Mouse (Mus musculus): ENCODE measurements around the gene Ankrd52. TPM values are rescaled to one million over a fixed set of nuclear protein-coding genes. Genes with fewer than 3 reads are reported as not detected.

The Ankrd52 gene
- polyA plus RNA-seq, 1 experiment from 2014 or later, result 9.3 TPM

GRCm38 (mm10) chr10:128344568-128345275, 32.2 kb upstream of the Ankrd52 start:
- no peaks in the 10 kb centered on the region for H3K27me3 ChIP-seq (replicated peaks)
- H3K36me3 ChIP-seq, result peaks cover 52% of the 10 kb centered on the region
- 18% methylated on average over 7 of the region's 7 CpGs for WGBS (ENCODE audit: insufficient replicate concordance)
- peak overlapping the region; percentile 48; the same call in 1 of the 2 replicates for H3K9ac ChIP-seq
- ATAC-seq, result peak; percentile 88
- no peaks in the 10 kb centered on the region for H3K9me3 ChIP-seq (replicated peaks)
- H3K4me3 ChIP-seq, result peak overlapping the region; percentile 35
- peak overlapping the region; percentile 67 for H3K4me2 ChIP-seq
- peaks cover 74% of the 10 kb centered on the region for H3K4me1 ChIP-seq
- peak overlapping the region; percentile 88 for H3K27ac ChIP-seq

DNA sequence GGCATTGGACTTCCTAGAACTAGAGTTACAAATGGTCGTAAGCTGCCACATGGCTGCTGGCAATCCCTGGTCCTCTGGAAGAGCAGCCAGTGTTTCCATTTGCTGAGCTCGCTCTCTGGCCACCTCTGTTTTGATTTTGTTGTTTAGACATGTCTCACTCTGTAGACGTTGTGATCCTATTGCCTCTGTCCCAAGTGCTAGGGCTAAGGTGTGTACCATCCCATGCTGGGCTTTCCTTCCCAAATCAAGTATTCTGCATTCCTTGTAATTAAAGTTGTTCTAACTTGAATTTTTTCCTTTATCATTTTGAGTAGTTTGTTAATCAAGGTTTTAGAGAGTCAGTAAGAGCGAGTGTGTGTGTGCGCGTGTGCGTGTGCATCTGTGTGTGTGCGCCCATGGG, 29.4 kb upstream of the Ankrd52 start:
- Histone ChIP-seq H3K9me3 (replicated peaks) (no peaks in the 10 kb centered on the region), H3K27ac (no peak overlapping the region; the same call in 1 of the 2 replicates), H3K36me3 (peaks cover 62% of the 10 kb centered on the region), H3K27me3 (replicated peaks) (no peaks in the 10 kb centered on the region), H3K9ac (no peak overlapping the region), H3K4me3 (no peak overlapping the region), H3K4me2 (no peak overlapping the region), H3K4me1 (peaks cover 47% of the 10 kb centered on the region)
- WGBS (ENCODE audit: insufficient replicate concordance), result 90% methylated on average over 8 of the region's 8 CpGs
- ATAC-seq, result no peak

DNA sequence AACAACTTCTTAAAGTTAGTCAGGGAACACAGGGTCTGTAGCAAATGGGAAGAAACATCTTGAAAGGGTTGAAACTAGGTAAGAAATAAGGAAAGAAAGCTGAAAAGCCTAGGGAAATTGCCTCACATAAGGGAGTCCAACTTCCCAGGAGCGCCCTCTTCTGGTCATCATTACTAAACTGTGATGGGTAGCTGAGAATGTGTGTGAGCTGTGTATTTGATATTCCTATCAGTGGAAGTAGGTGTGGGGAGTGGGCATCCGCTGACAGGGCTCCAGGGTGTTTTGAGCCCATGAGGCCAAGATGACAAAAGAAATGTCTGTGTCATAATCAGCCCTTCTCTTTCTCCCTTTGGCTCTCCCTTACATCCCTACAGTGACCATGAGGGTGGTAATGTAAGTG, 18.1 kb upstream of the Ankrd52 start:
- Histone ChIP-seq H3K36me3 (peaks cover 98% of the 10 kb centered on the region), H3K4me1 (no peaks in the 10 kb centered on the region), H3K9ac (no peak overlapping the region), H3K27me3 (replicated peaks) (no peaks in the 10 kb centered on the region), H3K9me3 (replicated peaks) (no peaks in the 10 kb centered on the region), H3K4me3 (no peak overlapping the region), H3K4me2 (no peak overlapping the region), H3K27ac (no peak overlapping the region)
- 52% methylated on average over 2 of the region's 2 CpGs for WGBS (ENCODE audit: insufficient replicate concordance)
- peak; percentile 36; the same call in 1 of the 2 replicates for ATAC-seq

GRCm38 (mm10) chr10:128359226-128359625, 17.7 kb upstream of the Ankrd52 start:
- WGBS (ENCODE audit: insufficient replicate concordance), result 82% methylated on average over 6 of the region's 6 CpGs
- H3K36me3 ChIP-seq, result peaks cover 98% of the 10 kb centered on the region
- no peaks in the 10 kb centered on the region for H3K4me1 ChIP-seq
- no peak overlapping the region for H3K4me3 ChIP-seq
- ATAC-seq, result no peak
- no peaks in the 10 kb centered on the region for H3K27me3 ChIP-seq (replicated peaks)
- no peaks in the 10 kb centered on the region for H3K9me3 ChIP-seq (replicated peaks)
- no peak overlapping the region for H3K9ac ChIP-seq
- no peak overlapping the region for H3K27ac ChIP-seq
- no peak overlapping the region for H3K4me2 ChIP-seq

DNA sequence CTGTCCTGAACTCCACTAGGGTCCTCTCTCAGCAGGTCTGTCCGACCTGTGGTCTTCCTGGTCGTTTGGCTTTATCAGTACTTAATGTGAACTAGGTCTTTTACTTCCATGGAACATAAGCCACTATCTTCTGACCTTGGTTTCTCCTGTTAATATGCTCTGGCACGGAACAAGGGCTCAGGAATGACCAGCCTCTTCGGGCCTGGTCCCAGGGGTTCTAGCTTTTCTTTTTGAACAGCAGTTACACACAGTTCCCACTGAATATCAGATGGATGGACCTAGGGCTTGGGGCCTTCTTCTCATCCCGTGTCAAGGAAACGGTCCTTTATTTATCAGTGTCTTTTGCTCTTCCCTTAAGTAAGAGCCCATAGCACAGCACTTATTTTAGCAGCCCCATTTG, 15.1 kb upstream of the Ankrd52 start:
- 82% methylated on average over 6 of the region's 6 CpGs for WGBS (ENCODE audit: insufficient replicate concordance)
- Histone ChIP-seq H3K9ac (no peak overlapping the region), H3K27ac (no peak overlapping the region), H3K4me1 (peaks cover 9% of the 10 kb centered on the region), H3K4me3 (no peak overlapping the region), H3K4me2 (no peak overlapping the region), H3K27me3 (replicated peaks) (no peaks in the 10 kb centered on the region), H3K9me3 (replicated peaks) (no peaks in the 10 kb centered on the region), H3K36me3 (peaks cover 92% of the 10 kb centered on the region)
- no peak for ATAC-seq

GRCm38 (mm10) chr10:128362568-128362967, 14.3 kb upstream of the Ankrd52 start:
- Histone ChIP-seq H3K4me2 (no peak overlapping the region), H3K4me1 (peaks cover 16% of the 10 kb centered on the region), H3K27ac (no peak overlapping the region), H3K4me3 (no peak overlapping the region), H3K9ac (no peak overlapping the region), H3K9me3 (replicated peaks) (no peaks in the 10 kb centered on the region), H3K36me3 (peaks cover 84% of the 10 kb centered on the region), H3K27me3 (replicated peaks) (no peaks in the 10 kb centered on the region)
- ATAC-seq, result no peak
- 45% methylated on average over 3 of the region's 3 CpGs for WGBS (ENCODE audit: insufficient replicate concordance)

GRCm38 (mm10) chr10:128367899-128368401, 9.0 kb upstream of the Ankrd52 start:
- WGBS (ENCODE audit: insufficient replicate concordance), result 23% methylated on average over 19 of the region's 19 CpGs

DNA sequence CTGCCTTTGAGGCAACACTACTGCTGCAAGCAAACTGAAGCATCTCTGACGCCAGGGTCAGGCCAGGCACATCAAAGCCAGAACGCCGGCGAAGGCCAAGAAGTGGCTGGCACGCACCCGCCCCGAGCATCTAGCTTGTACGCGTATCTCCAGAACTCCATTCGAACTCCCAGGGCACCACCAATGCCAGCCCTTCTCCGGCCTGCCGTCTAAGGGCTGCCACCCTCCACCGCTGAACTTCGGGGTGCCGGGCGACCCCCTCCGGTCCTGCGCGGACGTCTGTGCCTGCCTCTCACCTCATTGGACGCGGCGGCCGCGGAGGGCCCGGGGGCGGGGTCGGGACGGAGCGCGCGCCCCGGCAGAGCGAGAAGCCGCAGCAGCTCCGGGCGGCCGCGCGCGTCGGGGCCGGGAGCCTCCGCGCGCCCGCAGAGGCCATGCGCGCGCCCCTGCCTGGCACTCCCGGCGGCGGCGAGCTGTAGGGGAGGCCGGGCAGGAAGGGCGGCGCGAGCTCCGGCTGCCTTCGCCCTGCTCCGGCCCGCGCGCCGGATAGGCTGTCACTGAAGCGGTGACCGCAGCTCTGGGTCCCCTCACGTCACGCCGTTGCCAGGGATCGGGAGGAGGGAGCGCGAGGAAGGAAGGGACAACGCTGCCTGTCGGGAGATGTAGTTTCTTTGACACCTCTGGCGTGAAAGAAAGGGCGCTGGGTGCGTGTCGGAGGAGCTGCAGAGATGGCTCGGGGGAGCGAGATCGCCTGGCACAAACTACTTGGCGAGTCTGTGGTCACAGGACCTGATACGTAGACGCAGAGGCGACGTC, 8.3 kb upstream of the Ankrd52 start, which contains the start of gene Coq10a:
TSS of gene Coq10a (minus strand) at position 596 of the 816 bp plus-strand sequence.
- ATAC-seq, result peak; percentile 89
- H3K4me2 ChIP-seq, result peak within 1 kb of the TSS; percentile 96
- WGBS (ENCODE audit: insufficient replicate concordance), result 2% methylated on average over 86 of the region's 87 CpGs

More at GRCm38 (mm10) chr10:128367899-128368401, 9.0 kb upstream of the Ankrd52 start:
- Histone ChIP-seq H3K36me3 (peaks cover 30% of the 10 kb centered on the region), H3K27me3 (replicated peaks) (no peaks in the 10 kb centered on the region), H3K4me3 (peak overlapping the region; percentile 76), H3K9me3 (replicated peaks) (no peaks in the 10 kb centered on the region), H3K4me1 (peaks cover 40% of the 10 kb centered on the region), H3K4me2 (peak overlapping the region; percentile 96), H3K27ac (peak overlapping the region; percentile 90), H3K9ac (peak overlapping the region; percentile 81)
- ATAC-seq, result no peak

DNA sequence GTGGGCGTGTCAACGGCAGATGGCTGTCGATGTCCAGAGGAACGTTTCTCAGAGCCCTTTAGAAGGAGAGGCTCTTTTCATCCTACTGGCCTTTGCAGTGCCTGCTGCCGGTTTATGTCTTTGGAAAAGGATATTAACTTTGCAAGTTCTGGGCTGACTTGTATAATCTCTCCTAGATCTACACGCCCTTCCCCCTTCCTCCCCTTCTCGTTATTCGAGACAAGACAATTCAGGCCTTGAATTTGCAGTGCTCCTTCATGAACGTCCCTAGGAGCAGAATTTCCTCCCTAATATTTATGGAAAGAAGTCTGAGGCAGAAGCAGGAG, 7.7 kb upstream of the Ankrd52 start:
- H3K9me3 ChIP-seq (replicated peaks), result no peaks in the 10 kb centered on the region

More for the DNA sequence above, 8.3 kb upstream of the Ankrd52 start, which contains the start of gene Coq10a:
- Histone ChIP-seq H3K27me3 (replicated peaks) (no peaks in the 10 kb centered on the region), H3K4me1 (peaks cover 47% of the 10 kb centered on the region), H3K36me3 (peaks cover 24% of the 10 kb centered on the region), H3K9me3 (replicated peaks) (no peaks in the 10 kb centered on the region), H3K4me3 (peak within 1 kb of the TSS; percentile 76), H3K9ac (peak within 1 kb of the TSS; percentile 81), H3K27ac (peak within 1 kb of the TSS; percentile 90)

GRCm38 (mm10) chr10:128369599-128369998, 7.3 kb upstream of the Ankrd52 start:
- peak overlapping the region; percentile 90 for H3K27ac ChIP-seq
- 72% methylated on average over 6 of the region's 6 CpGs for WGBS (ENCODE audit: insufficient replicate concordance)
- H3K4me1 ChIP-seq, result peaks cover 48% of the 10 kb centered on the region
- H3K36me3 ChIP-seq, result peaks cover 15% of the 10 kb centered on the region
- H3K4me3 ChIP-seq, result peak overlapping the region; percentile 76
- H3K27me3 ChIP-seq (replicated peaks), result no peaks in the 10 kb centered on the region
- ATAC-seq, result no peak
- peak overlapping the region; percentile 81 for H3K9ac ChIP-seq
- H3K4me2 ChIP-seq, result peak overlapping the region; percentile 96
- H3K9me3 ChIP-seq (replicated peaks), result no peaks in the 10 kb centered on the region

More for the DNA sequence above, 7.7 kb upstream of the Ankrd52 start:
- Histone ChIP-seq H3K9ac (peak overlapping the region; percentile 81), H3K27me3 (replicated peaks) (no peaks in the 10 kb centered on the region), H3K4me2 (peak overlapping the region; percentile 96), H3K4me1 (peaks cover 48% of the 10 kb centered on the region), H3K27ac (peak overlapping the region; percentile 90), H3K36me3 (peaks cover 19% of the 10 kb centered on the region), H3K4me3 (peak overlapping the region; percentile 76)
- no peak for ATAC-seq
- 7% methylated on average over 9 of the region's 9 CpGs for WGBS (ENCODE audit: insufficient replicate concordance)

- ATAC-seq, result no peak
- Histone ChIP-seq H3K9me3 (replicated peaks) (no peaks in the 10 kb centered on the region), H3K27ac (no peak overlapping the region), H3K4me1 (peaks cover 48% of the 10 kb centered on the region), H3K9ac (no peak overlapping the region), H3K27me3 (replicated peaks) (no peaks in the 10 kb centered on the region), H3K4me2 (0 out of 2 replicates have a peak overlapping the region, but pooled peaks have one; percentile 96), H3K4me3 (no peak overlapping the region), H3K36me3 (peaks cover 11% of the 10 kb centered on the region)
- 70% methylated on average over 5 of the region's 6 CpGs for WGBS (ENCODE audit: insufficient replicate concordance)
These were observed 6.9 kb upstream of the Ankrd52 start for GRCm38 (mm10) chr10:128370021-128370420.

DNA sequence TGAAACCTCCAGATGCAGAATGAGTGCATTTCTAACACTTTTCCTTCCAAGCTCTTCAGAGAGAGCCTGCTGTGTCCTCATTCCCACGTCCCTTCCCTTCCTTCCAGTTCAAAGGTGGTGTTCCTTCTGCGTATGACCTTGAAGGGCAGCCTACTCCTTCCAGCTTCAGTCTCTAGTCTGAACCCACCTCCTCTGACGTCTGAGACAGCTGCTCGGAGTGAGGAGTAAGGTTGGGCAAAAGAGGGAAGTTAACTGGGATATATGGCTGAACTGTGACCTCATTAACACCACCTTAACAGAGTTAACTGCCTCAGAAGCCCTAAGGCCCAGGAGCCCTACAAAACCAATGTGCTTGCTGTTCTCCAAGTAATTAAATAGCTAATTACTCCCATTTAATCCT, 6.3 kb upstream of the Ankrd52 start:
- no peak overlapping the region for H3K27ac ChIP-seq
- ATAC-seq, result no peak
- H3K4me3 ChIP-seq, result no peak overlapping the region
- peaks cover 50% of the 10 kb centered on the region for H3K4me1 ChIP-seq
- no peaks in the 10 kb centered on the region for H3K9me3 ChIP-seq (replicated peaks)
- peaks cover 6% of the 10 kb centered on the region for H3K36me3 ChIP-seq
- H3K27me3 ChIP-seq (replicated peaks), result no peaks in the 10 kb centered on the region
- H3K9ac ChIP-seq, result no peak overlapping the region
- WGBS (ENCODE audit: insufficient replicate concordance), result 52% methylated on average over 4 of the region's 4 CpGs
- no peak overlapping the region for H3K4me2 ChIP-seq

Measured in liver, embryonic 12.5 days (tissue).